Mouse (Mus musculus): ENCODE data around the gene 5730480H06Rik.

The 5730480H06Rik gene

DNA sequence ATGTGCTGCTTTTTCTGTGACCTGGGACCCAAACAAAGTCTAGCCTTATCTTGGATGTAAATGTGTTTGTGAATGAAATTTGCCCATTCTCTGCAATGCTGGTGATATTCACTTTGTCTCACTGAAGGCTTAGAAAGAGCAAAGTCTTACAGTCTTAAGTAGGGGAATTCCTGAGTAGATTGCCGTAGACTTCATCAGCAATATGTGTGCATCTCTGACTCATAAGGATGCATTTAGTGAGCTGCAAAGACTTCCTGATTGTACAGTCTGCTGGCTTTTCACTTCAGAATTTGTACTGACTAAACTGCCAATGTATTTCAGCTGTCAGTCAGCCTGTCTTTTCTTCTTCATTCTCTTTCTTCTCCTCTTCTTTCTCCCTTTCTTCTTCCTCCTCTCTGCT lies 94.2 kb downstream of the 5730480H06Rik start:
- no peak for DNase-seq (ENCODE audit: low spot score)

GRCm38 (mm10) chr5:48430459-48430858 lies 102.7 kb downstream of the 5730480H06Rik start:
- peak; percentile 22 for DNase-seq (ENCODE audit: low spot score)

DNA sequence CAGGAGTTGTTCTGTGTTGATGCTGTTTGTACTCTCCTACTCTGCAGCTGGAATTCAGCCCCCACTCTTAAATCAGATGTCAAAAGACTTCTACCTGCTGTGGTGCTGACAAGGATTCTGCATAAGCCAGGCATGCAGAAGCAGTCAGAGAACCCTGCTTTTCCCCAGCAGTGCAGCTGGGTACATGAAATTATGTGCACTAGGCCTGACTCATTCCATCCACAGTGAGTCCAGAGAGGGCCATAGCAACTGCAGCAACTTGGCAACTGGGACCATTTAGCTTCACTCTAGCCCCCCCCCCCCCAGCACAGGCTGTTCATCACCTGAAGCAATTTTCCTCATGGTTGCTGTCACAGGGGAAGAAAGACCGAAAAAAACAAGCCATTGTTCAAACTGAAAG lies 121.1 kb downstream of the 5730480H06Rik start:
- DNase-seq (ENCODE audit: low spot score) = no peak

DNA sequence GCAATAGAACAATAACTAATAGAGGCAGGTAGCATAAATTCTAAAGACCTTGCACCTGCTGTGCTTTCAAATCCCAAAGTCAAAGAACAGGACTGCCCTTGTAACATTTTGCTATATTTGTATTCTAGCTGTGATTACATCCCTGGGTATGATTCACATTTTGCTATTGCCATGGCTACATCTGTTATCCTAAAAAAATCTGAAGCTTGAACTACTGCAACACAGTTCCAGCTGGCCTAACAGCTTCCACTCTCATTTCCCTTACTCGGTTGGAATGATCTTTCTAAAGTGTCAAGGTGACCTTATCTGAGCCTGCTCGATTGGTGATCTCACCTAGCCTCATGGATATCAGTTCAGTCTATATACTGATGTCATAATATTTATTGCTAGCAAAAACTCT lies 132.5 kb downstream of the 5730480H06Rik start:
- no peak for DNase-seq (ENCODE audit: low spot score)
